Mouse (Mus musculus) thymus, postnatal 36 days (tissue): ENCODE results near the gene Nploc4.
"Not testable (repeated sequence)": the region's sequence is repeated elsewhere in the genome, so short reads cannot be mapped to it uniquely, and the experiment has no call there.

ENCODE experiments used
- DNase-seq, 2 experiments: peaks; one replicate each; pipeline ENCODE4 v3.0.0; 2022; ENCODE audit warnings: mixed read lengths in 2 of 2

Nploc4 gene

GRCm38 (mm10) chr11:120352093-120352350 is 85.5 kb downstream of the Nploc4 start:
- DNase-seq: peak; percentile 1 to 13

GRCm38 (mm10) chr11:120351250-120352092 is 86.0 kb downstream of the Nploc4 start:
- DNase-seq: peak; percentile 1 to 4

- peak; percentile 15 to 47 for DNase-seq
Observed at GRCm38 (mm10) chr11:120350711-120351110, 86.8 kb downstream of the Nploc4 start.

- DNase-seq: peak; percentile 62 to 73
Observed at GRCm38 (mm10) chr11:120349986-120350702, 87.4 kb downstream of the Nploc4 start.

GRCm38 (mm10) chr11:120349371-120349985 is 88.0 kb downstream of the Nploc4 start:
- DNase-seq: peak in 1 of 2 experiments; percentile 57

- peak; percentile 47 to 66 for DNase-seq
Observed at GRCm38 (mm10) chr11:120348684-120349370, 88.7 kb downstream of the Nploc4 start.

GRCm38 (mm10) chr11:120347791-120348683 is 89.5 kb downstream of the Nploc4 start, which contains the start of gene Actg1:
TSS of gene Actg1 (minus strand) at chr11:120348542.
- peak; percentile 83 to 90 for DNase-seq

GRCm38 (mm10) chr11:120347301-120347700 is 90.2 kb downstream of the Nploc4 start:
- DNase-seq: peak; percentile 41 to 55

- not testable (repeated sequence) for DNase-seq
Observed at GRCm38 (mm10) chr11:120346383-120347034, 91.0 kb downstream of the Nploc4 start.

- DNase-seq: no peak
Observed at GRCm38 (mm10) chr11:120345067-120345681, 92.3 kb downstream of the Nploc4 start.

GRCm38 (mm10) chr11:120344310-120344920 is 93.1 kb downstream of the Nploc4 start:
- DNase-seq: no peak

GRCm38 (mm10) chr11:120343519-120344309 is 93.8 kb downstream of the Nploc4 start:
- no peak for DNase-seq

GRCm38 (mm10) chr11:120342656-120343160 is 94.8 kb downstream of the Nploc4 start:
- DNase-seq: no peak

- DNase-seq: no peak
Observed at GRCm38 (mm10) chr11:120341661-120342060, 95.8 kb downstream of the Nploc4 start.

- no peak for DNase-seq
Observed at GRCm38 (mm10) chr11:120339978-120340513, 97.5 kb downstream of the Nploc4 start.

GRCm38 (mm10) chr11:120338786-120339185 is 98.7 kb downstream of the Nploc4 start:
- no peak for DNase-seq

- DNase-seq: no peak
Observed at GRCm38 (mm10) chr11:120337447-120337846, 100.1 kb downstream of the Nploc4 start.

GRCm38 (mm10) chr11:120335431-120336021 is 102.0 kb downstream of the Nploc4 start:
- DNase-seq: no peak
